Mouse (Mus musculus): ENCODE results near the gene Il1f9. TPM values are rescaled to one million over a fixed set of nuclear protein-coding genes. Genes with fewer than 3 reads are reported as not detected.
"Not testable (repeated sequence)": the region's sequence is repeated elsewhere in the genome, so short reads cannot be mapped to it uniquely, and the experiment has no call there.

Il1f9 gene
- polyA plus RNA-seq (2016; fragmentation: Nextera tagmentation; extraction: Ambion mirVana) = not detected in 2 replicates

- 84% methylated on average over 1 of the region's 1 CpGs for WGBS
- Histone ChIP-seq H3K9me3 (no peaks in the 10 kb centered on the region), H3K36me3 (no peaks in the 10 kb centered on the region), H3K27me3 (ENCODE audit: insufficient read depth, poor library complexity, severe bottlenecking) (no peaks in the 10 kb centered on the region), H3K27ac (no peak within 1 kb of the TSS), H3K4me1 (no peaks in the 10 kb centered on the region), H3K4me3 (no peak within 1 kb of the TSS)
- DNase-seq (ENCODE audit: low spot score) = no peak
Measured at GRCm38 (mm10) chr2:24186176-24186575, at the start of gene Il1f9. Il1f9 (plus strand) TSS chr2:24186476.

DNA sequence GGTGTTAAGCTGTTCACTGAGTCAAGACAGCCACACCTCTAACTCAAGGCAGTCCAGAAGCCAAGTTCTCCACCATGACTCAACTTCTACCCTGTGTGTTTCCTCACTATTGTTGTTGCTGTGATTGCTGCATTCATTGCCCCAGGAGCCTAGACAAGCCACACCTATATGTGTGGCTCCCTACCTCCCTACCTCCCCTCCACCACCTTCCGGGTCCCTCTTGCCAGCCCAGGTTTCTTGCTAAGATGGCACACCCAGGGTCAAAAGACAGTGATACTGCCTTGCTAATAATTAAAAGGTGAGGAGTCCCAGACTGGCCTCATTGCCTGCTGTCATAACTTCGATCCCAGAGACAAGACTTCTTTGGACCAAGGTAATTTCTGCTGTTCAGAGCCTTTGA is 33.4 kb upstream of the Il1f9 start, which contains the start of gene Il1f8:
TSS of gene Il1f8 (plus strand) at position 301 of the 400 bp plus-strand sequence.
- no peaks in the 10 kb centered on the region for H3K9me3 ChIP-seq
- H3K4me1 ChIP-seq = no peaks in the 10 kb centered on the region
- no peak within 1 kb of the TSS for H3K4me3 ChIP-seq
- no peak for DNase-seq (ENCODE audit: low spot score)
- no peaks in the 10 kb centered on the region for H3K27me3 ChIP-seq (ENCODE audit: insufficient read depth, poor library complexity, severe bottlenecking)
- H3K27ac ChIP-seq = no peak within 1 kb of the TSS
- no peaks in the 10 kb centered on the region for H3K36me3 ChIP-seq
- WGBS = 81% methylated on average over 2 of the region's 2 CpGs

DNA sequence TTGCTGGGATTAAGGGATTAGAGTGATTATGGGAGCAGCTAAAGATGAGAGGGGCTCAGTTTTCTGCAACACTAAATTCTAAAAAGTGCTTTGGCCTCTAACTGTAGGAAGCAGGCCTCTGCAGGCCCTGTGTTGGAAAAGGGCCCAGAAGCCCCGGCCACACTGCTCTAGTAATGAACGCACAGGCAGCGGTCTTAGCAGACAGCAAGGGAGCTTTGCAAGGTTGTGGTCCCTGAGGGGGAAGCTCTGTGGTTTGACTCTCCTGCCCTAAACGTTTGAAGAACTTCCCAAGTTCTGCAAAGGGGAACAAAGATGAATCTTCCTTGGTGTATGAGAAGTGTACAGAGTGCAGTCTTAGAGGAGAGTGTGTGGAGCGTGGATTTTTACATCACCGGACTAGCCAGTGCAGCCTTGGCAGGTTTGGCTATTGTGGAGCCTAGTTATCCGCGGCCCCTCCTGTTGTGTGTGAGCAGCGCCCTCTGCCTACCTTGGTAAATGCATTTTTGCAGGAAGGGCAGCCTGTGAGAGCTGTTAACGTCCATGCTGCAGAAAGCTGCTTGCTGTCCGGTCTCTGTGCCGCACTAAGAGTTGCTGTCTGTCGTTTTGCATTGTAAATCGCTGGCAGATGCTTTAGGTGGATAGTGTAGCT is 4.5 kb upstream of the Il1f9 start:
- 21% methylated on average over 14 of the region's 14 CpGs for WGBS
- peak; percentile 75 for DNase-seq (ENCODE audit: low spot score)
- H3K4me1 ChIP-seq; H3K27ac ChIP-seq; H3K9me3 ChIP-seq; H3K27me3 ChIP-seq (ENCODE audit: insufficient read depth, poor library complexity, severe bottlenecking); H3K36me3 ChIP-seq; H3K4me3 ChIP-seq: not testable (repeated sequence)

- H3K9me3 ChIP-seq = not testable (repeated sequence)
Measured at GRCm38 (mm10) chr2:24182423-24183147, 3.7 kb upstream of the Il1f9 start.

GRCm38 (mm10) chr2:24184092-24184491 is 2.2 kb upstream of the Il1f9 start:
- DNase-seq (ENCODE audit: low spot score); H3K4me1 ChIP-seq; H3K27ac ChIP-seq; H3K4me3 ChIP-seq; H3K36me3 ChIP-seq; H3K9me3 ChIP-seq; H3K27me3 ChIP-seq (ENCODE audit: insufficient read depth, poor library complexity, severe bottlenecking): not testable (repeated sequence)

More at GRCm38 (mm10) chr2:24182423-24183147, 3.7 kb upstream of the Il1f9 start:
- WGBS = 61% methylated on average over 13 of the region's 13 CpGs
- H3K27me3 ChIP-seq (ENCODE audit: insufficient read depth, poor library complexity, severe bottlenecking); H3K4me3 ChIP-seq; H3K27ac ChIP-seq; H3K36me3 ChIP-seq; H3K4me1 ChIP-seq; DNase-seq (ENCODE audit: low spot score): not testable (repeated sequence)

GRCm38 (mm10) chr2:24187585-24187984 is 1.3 kb downstream of the Il1f9 start:
- no peak for DNase-seq (ENCODE audit: low spot score)
- Histone ChIP-seq H3K36me3 (no peaks in the 10 kb centered on the region), H3K27me3 (ENCODE audit: insufficient read depth, poor library complexity, severe bottlenecking) (no peaks in the 10 kb centered on the region), H3K9me3 (no peaks in the 10 kb centered on the region), H3K27ac (no peak overlapping the region), H3K4me1 (no peaks in the 10 kb centered on the region), H3K4me3 (no peak overlapping the region)
- WGBS = 80% methylated on average over 6 of the region's 6 CpGs

- no peaks in the 10 kb centered on the region for H3K36me3 ChIP-seq
- H3K9me3 ChIP-seq = no peaks in the 10 kb centered on the region
- no peak for DNase-seq (ENCODE audit: low spot score)
- H3K4me3 ChIP-seq = no peak overlapping the region
- WGBS = 67% methylated on average over 1 of the region's 1 CpGs
- H3K27ac ChIP-seq = no peak overlapping the region
- no peaks in the 10 kb centered on the region for H3K27me3 ChIP-seq (ENCODE audit: insufficient read depth, poor library complexity, severe bottlenecking)
- H3K4me1 ChIP-seq = no peaks in the 10 kb centered on the region
Measured at GRCm38 (mm10) chr2:24188189-24188588, 1.9 kb downstream of the Il1f9 start.

DNA sequence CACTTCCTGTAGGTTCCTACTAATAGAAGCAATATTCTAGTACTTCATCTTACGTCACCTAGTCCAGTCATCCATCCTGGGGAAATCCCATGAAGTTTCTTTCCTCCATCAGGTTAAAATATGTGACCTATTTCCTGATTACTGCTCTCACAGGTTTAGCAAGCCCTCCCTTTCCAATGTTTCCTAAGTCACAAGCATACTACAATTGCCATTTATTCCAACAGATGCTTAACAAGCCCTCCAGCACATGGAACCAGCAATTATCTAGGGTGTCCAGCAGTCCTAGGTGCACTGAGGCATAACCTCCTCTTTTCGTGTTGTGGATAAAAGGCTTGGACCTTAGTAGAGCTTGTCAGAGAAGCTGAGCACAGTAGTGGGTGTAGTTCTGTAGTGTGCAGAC is 28.8 kb downstream of the Il1f9 start, which contains the start of gene Il1f6:
TSS of gene Il1f6 (plus strand) at position 301 of the 400 bp plus-strand sequence.
- H3K36me3 ChIP-seq = no peaks in the 10 kb centered on the region
- H3K4me1 ChIP-seq = no peaks in the 10 kb centered on the region
- no peaks in the 10 kb centered on the region for H3K27me3 ChIP-seq (ENCODE audit: insufficient read depth, poor library complexity, severe bottlenecking)
- 77% methylated on average over 2 of the region's 2 CpGs for WGBS
- H3K27ac ChIP-seq = no peak within 1 kb of the TSS
- H3K4me3 ChIP-seq = no peak within 1 kb of the TSS
- DNase-seq (ENCODE audit: low spot score) = no peak
- H3K9me3 ChIP-seq = no peaks in the 10 kb centered on the region

DNA sequence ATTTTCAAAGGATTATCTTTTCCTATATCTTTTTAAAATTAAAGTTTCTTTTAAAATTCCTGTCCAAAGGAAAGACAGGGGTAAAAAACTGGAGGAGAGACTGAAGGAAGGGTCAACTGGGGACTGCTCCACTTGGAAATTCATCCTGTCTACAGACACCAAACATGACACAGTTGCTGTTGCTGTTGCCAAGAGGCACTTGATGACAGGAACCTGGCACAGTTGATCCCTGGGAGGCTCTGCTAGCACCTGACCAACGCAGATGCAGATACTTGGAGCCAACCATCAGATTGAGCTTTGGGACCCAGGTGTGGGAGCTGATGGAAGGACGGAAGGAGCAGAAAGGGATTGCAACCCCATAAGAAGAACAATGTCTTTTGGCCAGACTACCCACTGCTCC is 40.9 kb downstream of the Il1f9 start:
- whole genome bisulfite sequencing = 60% methylated on average over 2 of the region's 2 CpGs
- no peak for DNase-seq (ENCODE audit: low spot score)

More for the DNA sequence above, 40.9 kb downstream of the Il1f9 start:
- H3K4me1 ChIP-seq = no peaks in the 10 kb centered on the region
- H3K36me3 ChIP-seq = no peaks in the 10 kb centered on the region
- H3K27me3 ChIP-seq (ENCODE audit: insufficient read depth, poor library complexity, severe bottlenecking) = no peaks in the 10 kb centered on the region
- H3K27ac ChIP-seq = no peak overlapping the region
- no peak overlapping the region for H3K4me3 ChIP-seq
- H3K9me3 ChIP-seq = no peaks in the 10 kb centered on the region

Other genes with a start within 250 kb of the Il1f9 start
- gene Hnmt, start 137.1 kb upstream of the Il1f9 start, polyA plus RNA-seq (2016; fragmentation: Nextera tagmentation; extraction: Ambion mirVana) = 2.0 and 3.8 TPM in 2 replicates
- gene Tbpl2, start 89.9 kb upstream of the Il1f9 start, polyA plus RNA-seq (2016; fragmentation: Nextera tagmentation; extraction: Ambion mirVana) = not detected in 2 replicates
- not detected in 2 replicates for gene Il1f8, start 33.3 kb upstream of the Il1f9 start, polyA plus RNA-seq (2016; fragmentation: Nextera tagmentation; extraction: Ambion mirVana)
- gene Il1f6, start 28.9 kb downstream of the Il1f9 start, polyA plus RNA-seq (2016; fragmentation: Nextera tagmentation; extraction: Ambion mirVana) = not detected in 2 replicates
- not detected in 2 replicates for gene Il1f5, start 90.5 kb downstream of the Il1f9 start, polyA plus RNA-seq (2016; fragmentation: Nextera tagmentation; extraction: Ambion mirVana)
- not detected in 2 replicates for gene Il1f10, start 104.7 kb downstream of the Il1f9 start, polyA plus RNA-seq (2016; fragmentation: Nextera tagmentation; extraction: Ambion mirVana)
- not detected in 2 replicates for gene Il1rn, start 150.4 kb downstream of the Il1f9 start, polyA plus RNA-seq (2016; fragmentation: Nextera tagmentation; extraction: Ambion mirVana)
- gene Psd4, start 181.1 kb downstream of the Il1f9 start, polyA plus RNA-seq (2016; fragmentation: Nextera tagmentation; extraction: Ambion mirVana) = 1.1 and 1.3 TPM in 2 replicates